Mouse (Mus musculus): ENCODE measurements at regions not wholly inside any gene's neighbourhood (a gene's known extent, or its start where the extent isn't known, plus 50 kb on each side); places are given as distances from the start of the nearest gene placed in this dataset.

DNA sequence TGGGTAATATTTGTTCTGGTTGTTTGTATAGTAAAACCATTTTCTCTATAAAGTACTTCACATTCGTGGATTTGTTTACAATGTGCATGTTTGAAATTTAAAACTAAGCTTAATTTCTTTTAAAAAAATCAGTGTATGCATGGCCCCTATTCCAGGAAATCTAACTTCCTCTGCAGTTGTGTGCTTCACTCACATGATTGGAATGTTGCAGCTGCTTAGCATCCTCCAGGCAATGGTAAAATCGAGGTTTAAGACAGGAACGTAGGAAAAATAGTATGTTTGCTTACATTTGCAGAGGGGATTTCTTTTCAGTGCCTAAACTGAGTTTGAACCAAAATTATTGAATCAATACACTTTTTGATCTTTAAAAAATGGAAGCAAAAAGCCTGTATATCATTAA lies 217.5 kb downstream of the Ptprc start:
- no peaks in the 10 kb centered on the region for H3K4me1 ChIP-seq
- no peak overlapping the region for H3K27ac ChIP-seq (replicated peaks)
- H3K4me3 ChIP-seq, result no peak overlapping the region
- H3K27me3 ChIP-seq (ENCODE audit: low read depth, poor library complexity, severe bottlenecking), result no peaks in the 10 kb centered on the region
- DNase-seq (ENCODE audit: low spot score), result no peak
- 91% methylated on average over 3 of the region's 3 CpGs for WGBS
- H3K9me3 ChIP-seq (replicated peaks), result no peaks in the 10 kb centered on the region
- H3K36me3 ChIP-seq, result peaks cover 54% of the 10 kb centered on the region

DNA sequence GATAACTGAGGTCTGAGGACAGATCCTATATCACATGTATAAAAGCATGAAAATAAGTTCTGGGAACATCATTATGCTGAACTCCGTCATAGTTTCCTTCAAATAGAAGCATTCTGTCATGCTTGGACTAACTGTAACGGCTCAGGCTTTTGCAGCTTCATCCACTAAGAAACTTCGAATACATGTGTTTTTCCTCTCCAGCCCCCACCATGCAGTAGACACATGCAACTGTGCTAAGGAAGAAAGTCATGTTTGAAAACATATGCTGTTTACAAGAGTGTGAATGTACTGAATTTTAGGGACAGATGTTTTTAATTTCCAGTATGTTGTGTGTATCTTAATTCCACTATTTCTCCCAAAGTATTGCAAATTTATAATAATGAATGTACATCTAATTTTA lies 219.5 kb downstream of the Ptprc start:
- H3K27ac ChIP-seq (replicated peaks), result no peak overlapping the region
- no peaks in the 10 kb centered on the region for H3K9me3 ChIP-seq (replicated peaks)
- DNase-seq (ENCODE audit: low spot score), result no peak
- H3K4me3 ChIP-seq, result no peak overlapping the region
- H3K36me3 ChIP-seq, result peaks cover 44% of the 10 kb centered on the region
- H3K4me1 ChIP-seq, result no peaks in the 10 kb centered on the region
- WGBS, result 93% methylated on average over 3 of the region's 3 CpGs
- no peaks in the 10 kb centered on the region for H3K27me3 ChIP-seq (ENCODE audit: low read depth, poor library complexity, severe bottlenecking)

DNA sequence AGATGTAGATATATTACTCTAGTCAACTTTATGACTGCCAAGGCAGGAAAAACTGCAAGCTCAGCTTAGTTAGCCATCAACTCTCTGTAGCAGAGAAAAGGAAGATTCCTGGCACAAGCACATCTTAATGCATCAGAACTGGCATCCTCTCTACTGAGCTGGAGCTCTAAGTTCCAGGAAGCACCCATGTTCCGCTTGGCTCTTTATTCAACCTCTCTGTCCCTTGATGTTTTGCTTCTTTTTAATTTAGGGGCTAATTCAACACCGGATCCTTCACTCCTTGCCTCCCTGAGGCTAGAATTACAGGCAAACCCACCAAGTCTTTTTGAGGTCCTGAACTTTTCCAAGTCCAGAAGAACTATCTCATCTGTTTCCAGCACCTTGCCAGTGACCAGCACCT lies 220.4 kb downstream of the Ptprc start:
- Histone ChIP-seq H3K4me1 (no peaks in the 10 kb centered on the region), H3K36me3 (peaks cover 41% of the 10 kb centered on the region), H3K9me3 (replicated peaks) (no peaks in the 10 kb centered on the region), H3K27ac (replicated peaks) (no peak overlapping the region), H3K4me3 (no peak overlapping the region), H3K27me3 (ENCODE audit: low read depth, poor library complexity, severe bottlenecking) (no peaks in the 10 kb centered on the region)
- no peak for DNase-seq (ENCODE audit: low spot score)
- 79% methylated on average over 2 of the region's 2 CpGs for WGBS

GRCm38 (mm10) chr1:137953369-137953768 lies 222.1 kb downstream of the Ptprc start:
- 91% methylated on average over 1 of the region's 1 CpGs for WGBS
- Histone ChIP-seq H3K27ac (replicated peaks) (no peak overlapping the region), H3K9me3 (replicated peaks) (no peaks in the 10 kb centered on the region), H3K4me3 (no peak overlapping the region), H3K36me3 (peaks cover 45% of the 10 kb centered on the region), H3K27me3 (ENCODE audit: low read depth, poor library complexity, severe bottlenecking) (no peaks in the 10 kb centered on the region), H3K4me1 (peaks cover 8% of the 10 kb centered on the region)
- no peak for DNase-seq (ENCODE audit: low spot score)

DNA sequence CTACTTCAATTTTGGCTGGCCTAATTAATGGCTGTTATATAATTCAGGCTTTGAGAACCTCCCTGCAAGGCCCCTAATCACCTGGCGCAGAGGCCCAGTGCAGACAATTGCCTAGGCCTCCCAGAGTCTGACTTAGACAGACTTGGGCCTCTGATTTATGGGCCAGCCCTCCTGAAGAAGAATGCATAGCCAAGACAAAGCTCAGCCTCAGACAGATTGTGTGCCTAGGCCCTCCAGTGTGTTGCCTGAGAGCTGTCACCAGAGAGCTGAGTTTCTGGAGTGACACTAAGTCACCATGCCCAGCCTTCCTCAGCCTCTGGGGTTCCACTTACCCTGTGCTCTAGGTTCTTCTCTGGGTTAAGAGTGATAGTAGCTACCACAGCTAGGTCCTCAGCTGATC lies 222.7 kb downstream of the Ptprc start:
- peaks cover 45% of the 10 kb centered on the region for H3K36me3 ChIP-seq
- no peaks in the 10 kb centered on the region for H3K27me3 ChIP-seq (ENCODE audit: low read depth, poor library complexity, severe bottlenecking)
- H3K4me1 ChIP-seq, result peaks cover 8% of the 10 kb centered on the region
- 91% methylated on average over 1 of the region's 1 CpGs for WGBS
- H3K27ac ChIP-seq (replicated peaks), result no peak overlapping the region
- H3K4me3 ChIP-seq, result no peak overlapping the region
- no peaks in the 10 kb centered on the region for H3K9me3 ChIP-seq (replicated peaks)
- DNase-seq (ENCODE audit: low spot score), result no peak

DNA sequence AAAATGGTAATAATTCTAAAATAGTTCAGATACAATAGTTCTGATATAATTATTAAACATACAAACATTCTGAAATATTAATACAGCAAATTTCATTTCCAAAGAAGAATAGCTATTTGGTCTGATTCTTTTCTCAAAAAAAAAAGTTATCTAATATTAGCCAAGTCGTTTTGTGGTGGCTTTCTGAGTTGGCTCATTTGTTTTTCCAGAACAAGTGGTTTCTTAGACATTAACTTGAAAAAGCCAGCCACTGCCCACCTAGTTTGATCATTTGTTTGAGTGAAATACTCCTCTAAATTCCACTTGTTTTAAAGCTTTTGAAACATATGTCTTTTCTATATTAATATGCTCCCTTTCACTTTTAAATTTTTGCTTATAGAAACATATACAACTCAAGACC lies 227.6 kb downstream of the Ptprc start:
- H3K36me3 ChIP-seq, result peaks cover 52% of the 10 kb centered on the region
- DNase-seq (ENCODE audit: low spot score), result no peak

GRCm38 (mm10) chr1:137941776-137942522 lies 233.6 kb downstream of the Ptprc start:
- Histone ChIP-seq H3K27ac (replicated peaks) (no peak overlapping the region), H3K4me3 (no peak overlapping the region), H3K36me3 (peaks cover 62% of the 10 kb centered on the region), H3K27me3 (ENCODE audit: low read depth, poor library complexity, severe bottlenecking) (no peaks in the 10 kb centered on the region), H3K4me1 (peaks cover 11% of the 10 kb centered on the region), H3K9me3 (replicated peaks) (no peaks in the 10 kb centered on the region)
- DNase-seq (ENCODE audit: low spot score), result no peak
- 92% methylated on average over 11 of the region's 11 CpGs for WGBS

More for the DNA sequence above, 227.6 kb downstream of the Ptprc start:
- Histone ChIP-seq H3K9me3 (replicated peaks) (no peaks in the 10 kb centered on the region), H3K4me3 (no peak overlapping the region), H3K27me3 (ENCODE audit: low read depth, poor library complexity, severe bottlenecking) (no peaks in the 10 kb centered on the region), H3K4me1 (peaks cover 8% of the 10 kb centered on the region), H3K27ac (replicated peaks) (no peak overlapping the region)
- WGBS, result 77% methylated on average over 1 of the region's 1 CpGs

- Histone ChIP-seq H3K27ac (replicated peaks) (no peak overlapping the region), H3K4me1 (peaks cover 11% of the 10 kb centered on the region), H3K9me3 (replicated peaks) (no peaks in the 10 kb centered on the region), H3K27me3 (ENCODE audit: low read depth, poor library complexity, severe bottlenecking) (no peaks in the 10 kb centered on the region), H3K4me3 (no peak overlapping the region), H3K36me3 (peaks cover 75% of the 10 kb centered on the region)
- no peak for DNase-seq (ENCODE audit: low spot score)
- WGBS, result 90% methylated on average over 4 of the region's 4 CpGs
Observed at GRCm38 (mm10) chr1:137935746-137936145, 239.8 kb downstream of the Ptprc start.

GRCm38 (mm10) chr1:137929764-137930163 lies 245.7 kb downstream of the Ptprc start:
- Histone ChIP-seq H3K9me3 (replicated peaks) (no peaks in the 10 kb centered on the region), H3K4me1 (peaks cover 44% of the 10 kb centered on the region), H3K27me3 (ENCODE audit: low read depth, poor library complexity, severe bottlenecking) (no peaks in the 10 kb centered on the region), H3K36me3 (peaks cover 49% of the 10 kb centered on the region), H3K4me3 (no peak overlapping the region), H3K27ac (replicated peaks) (peak overlapping the region; percentile 42; the same call in 1 of the 2 replicates)
- WGBS, result 88% methylated on average over 3 of the region's 3 CpGs
- no peak for DNase-seq (ENCODE audit: low spot score)

DNA sequence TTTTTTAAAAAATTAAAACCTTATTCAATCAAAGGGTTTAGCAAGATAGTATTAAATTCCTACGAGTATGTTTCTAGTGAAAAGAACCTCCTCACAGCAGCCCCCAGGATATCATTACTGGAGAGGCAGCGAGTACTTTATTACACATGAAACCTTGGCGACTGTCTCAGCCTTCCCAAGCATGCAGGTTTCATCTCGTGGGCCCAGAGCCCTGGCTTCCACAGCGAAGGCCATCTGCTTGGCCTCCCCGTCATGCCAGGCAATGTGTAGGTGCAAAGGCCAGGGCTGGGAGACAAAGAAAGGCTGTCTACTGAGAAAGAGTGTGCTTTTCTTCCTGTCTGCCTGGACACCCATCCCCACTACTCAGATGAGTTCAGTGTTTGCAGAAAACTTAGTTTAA lies 247.0 kb downstream of the Ptprc start:
- WGBS, result 29% methylated on average over 6 of the region's 6 CpGs
- no peak overlapping the region for H3K4me3 ChIP-seq
- H3K9me3 ChIP-seq (replicated peaks), result no peaks in the 10 kb centered on the region
- H3K36me3 ChIP-seq, result peaks cover 43% of the 10 kb centered on the region
- peak; percentile 68 for DNase-seq (ENCODE audit: low spot score)
- H3K27ac ChIP-seq (replicated peaks), result peak overlapping the region; percentile 89
- H3K27me3 ChIP-seq (ENCODE audit: low read depth, poor library complexity, severe bottlenecking), result no peaks in the 10 kb centered on the region
- H3K4me1 ChIP-seq, result peaks cover 44% of the 10 kb centered on the region

GRCm38 (mm10) chr1:137927953-137928352 lies 247.6 kb downstream of the Ptprc start:
- H3K4me3 ChIP-seq, result peak overlapping the region; percentile 16; the same call in 1 of the 2 replicates
- peak overlapping the region; percentile 89 for H3K27ac ChIP-seq (replicated peaks)
- H3K27me3 ChIP-seq (ENCODE audit: low read depth, poor library complexity, severe bottlenecking), result no peaks in the 10 kb centered on the region
- H3K9me3 ChIP-seq (replicated peaks), result no peaks in the 10 kb centered on the region
- 47% methylated on average over 11 of the region's 11 CpGs for WGBS
- DNase-seq (ENCODE audit: low spot score), result peak; percentile 66
- peaks cover 44% of the 10 kb centered on the region for H3K4me1 ChIP-seq
- H3K36me3 ChIP-seq, result peaks cover 37% of the 10 kb centered on the region

- Histone ChIP-seq H3K4me3 (no peak overlapping the region), H3K36me3 (peaks cover 30% of the 10 kb centered on the region), H3K27me3 (ENCODE audit: low read depth, poor library complexity, severe bottlenecking) (no peaks in the 10 kb centered on the region), H3K9me3 (replicated peaks) (no peaks in the 10 kb centered on the region), H3K4me1 (peaks cover 44% of the 10 kb centered on the region), H3K27ac (replicated peaks) (no peak overlapping the region; the same call in 1 of the 2 replicates)
- 79% methylated on average over 4 of the region's 4 CpGs for WGBS
- no peak for DNase-seq (ENCODE audit: low spot score)
Observed at GRCm38 (mm10) chr1:137926326-137926725, 249.2 kb downstream of the Ptprc start.

DNA sequence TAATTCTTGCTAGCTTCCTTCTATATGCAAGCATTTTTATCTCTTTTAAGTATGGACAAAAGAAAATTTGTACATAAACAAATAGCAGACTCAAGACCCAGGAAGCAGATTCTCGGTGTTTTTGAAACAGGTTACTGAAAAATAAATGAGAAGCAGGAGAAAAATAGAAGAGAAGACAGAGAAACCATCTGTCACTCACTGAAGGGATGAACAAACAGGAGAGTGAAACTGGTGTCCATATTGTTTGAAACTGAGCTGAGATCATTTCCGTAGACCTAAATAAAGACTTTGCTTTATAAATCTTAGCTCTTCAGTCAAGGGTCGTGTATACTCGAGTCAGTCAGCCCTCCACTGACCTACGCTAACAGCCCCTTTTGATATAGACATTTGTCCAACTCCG lies 251.4 kb downstream of the Ptprc start:
- H3K4me3 ChIP-seq, result no peak overlapping the region
- 90% methylated on average over 6 of the region's 6 CpGs for WGBS

More for the DNA sequence above, 251.4 kb downstream of the Ptprc start:
- H3K9me3 ChIP-seq (replicated peaks), result no peaks in the 10 kb centered on the region
- peaks cover 57% of the 10 kb centered on the region for H3K4me1 ChIP-seq
- no peak overlapping the region for H3K27ac ChIP-seq (replicated peaks)
- no peak for DNase-seq (ENCODE audit: low spot score)
- H3K27me3 ChIP-seq (ENCODE audit: low read depth, poor library complexity, severe bottlenecking), result no peaks in the 10 kb centered on the region
- H3K36me3 ChIP-seq, result peaks cover 17% of the 10 kb centered on the region

Measured in midbrain, embryonic 10.5 days (tissue).